Mouse (Mus musculus): ENCODE results near the gene Cfap54. TPM values are rescaled to one million over a fixed set of nuclear protein-coding genes. Genes with fewer than 3 reads are reported as not detected.

Gene Cfap54
- polyA plus RNA-seq, 1 experiment from 2014 or later = 0.07 TPM

GRCm38 (mm10) chr10:93050571-93050970, 30.8 kb downstream of the Cfap54 start:
- H3K27ac ChIP-seq = no peak overlapping the region
- no peak overlapping the region for H3K9ac ChIP-seq
- ATAC-seq (ENCODE audit: insufficient number of reproducible peaks, insufficient read depth, low FRiP score, low TSS enrichment, low read depth) = no peak
- WGBS = 45% methylated on average over 3 of the region's 3 CpGs
- no peaks in the 10 kb centered on the region for H3K27me3 ChIP-seq
- H3K9me3 ChIP-seq = no peaks in the 10 kb centered on the region
- 0 out of 2 replicates have a peak, but pooled peaks cover 5% of the 10 kb centered on the region for H3K4me1 ChIP-seq
- no peak overlapping the region for H3K4me2 ChIP-seq
- H3K4me3 ChIP-seq = no peak overlapping the region
- H3K36me3 ChIP-seq = no peaks in the 10 kb centered on the region

- no peaks in the 10 kb centered on the region for H3K36me3 ChIP-seq
- H3K9ac ChIP-seq = no peak overlapping the region
- no peak for ATAC-seq (ENCODE audit: insufficient number of reproducible peaks, insufficient read depth, low FRiP score, low TSS enrichment, low read depth)
- no peaks in the 10 kb centered on the region for H3K4me1 ChIP-seq
- 92% methylated on average over 10 of the region's 10 CpGs for WGBS
- H3K27me3 ChIP-seq = no peaks in the 10 kb centered on the region
- H3K4me3 ChIP-seq = no peak overlapping the region
- no peak overlapping the region for H3K27ac ChIP-seq
- no peaks in the 10 kb centered on the region for H3K9me3 ChIP-seq
- H3K4me2 ChIP-seq = no peak overlapping the region
Observed at GRCm38 (mm10) chr10:93043195-93043594, 38.2 kb downstream of the Cfap54 start.

GRCm38 (mm10) chr10:93041850-93042249, 39.6 kb downstream of the Cfap54 start:
- Histone ChIP-seq H3K4me1 (no peaks in the 10 kb centered on the region), H3K9me3 (no peaks in the 10 kb centered on the region), H3K27ac (no peak overlapping the region), H3K27me3 (no peaks in the 10 kb centered on the region), H3K36me3 (no peaks in the 10 kb centered on the region), H3K4me3 (no peak overlapping the region), H3K4me2 (no peak overlapping the region), H3K9ac (no peak overlapping the region)
- 88% methylated on average over 3 of the region's 3 CpGs for WGBS
- no peak for ATAC-seq (ENCODE audit: insufficient number of reproducible peaks, insufficient read depth, low FRiP score, low TSS enrichment, low read depth)

GRCm38 (mm10) chr10:93041392-93041791, 40.0 kb downstream of the Cfap54 start:
- H3K4me3 ChIP-seq = no peak overlapping the region
- 79% methylated on average over 4 of the region's 4 CpGs for WGBS
- no peak for ATAC-seq (ENCODE audit: insufficient number of reproducible peaks, insufficient read depth, low FRiP score, low TSS enrichment, low read depth)

GRCm38 (mm10) chr10:93036532-93036931, 44.9 kb downstream of the Cfap54 start:
- Histone ChIP-seq H3K27me3 (no peaks in the 10 kb centered on the region), H3K4me3 (no peak overlapping the region), H3K36me3 (no peaks in the 10 kb centered on the region), H3K4me1 (no peaks in the 10 kb centered on the region), H3K4me2 (no peak overlapping the region), H3K27ac (no peak overlapping the region), H3K9ac (no peak overlapping the region), H3K9me3 (no peaks in the 10 kb centered on the region)
- no peak for ATAC-seq (ENCODE audit: insufficient number of reproducible peaks, insufficient read depth, low FRiP score, low TSS enrichment, low read depth)
- 80% methylated on average over 3 of the region's 3 CpGs for WGBS

More at GRCm38 (mm10) chr10:93041392-93041791, 40.0 kb downstream of the Cfap54 start:
- H3K27ac ChIP-seq = no peak overlapping the region
- no peaks in the 10 kb centered on the region for H3K27me3 ChIP-seq
- H3K9ac ChIP-seq = no peak overlapping the region
- no peaks in the 10 kb centered on the region for H3K4me1 ChIP-seq
- H3K9me3 ChIP-seq = no peaks in the 10 kb centered on the region
- no peaks in the 10 kb centered on the region for H3K36me3 ChIP-seq
- no peak overlapping the region for H3K4me2 ChIP-seq

GRCm38 (mm10) chr10:93035489-93035888, 45.9 kb downstream of the Cfap54 start:
- H3K27ac ChIP-seq = no peak overlapping the region
- no peaks in the 10 kb centered on the region for H3K4me1 ChIP-seq
- no peak for ATAC-seq (ENCODE audit: insufficient number of reproducible peaks, insufficient read depth, low FRiP score, low TSS enrichment, low read depth)
- H3K9ac ChIP-seq = no peak overlapping the region
- H3K36me3 ChIP-seq = no peaks in the 10 kb centered on the region
- 55% methylated on average over 10 of the region's 10 CpGs for WGBS
- no peak overlapping the region for H3K4me2 ChIP-seq
- H3K9me3 ChIP-seq = no peaks in the 10 kb centered on the region
- H3K27me3 ChIP-seq = no peaks in the 10 kb centered on the region
- no peak overlapping the region for H3K4me3 ChIP-seq

- H3K27me3 ChIP-seq = no peaks in the 10 kb centered on the region
- 72% methylated on average over 8 of the region's 8 CpGs for WGBS
- ATAC-seq (ENCODE audit: insufficient number of reproducible peaks, insufficient read depth, low FRiP score, low TSS enrichment, low read depth) = no peak
- H3K4me1 ChIP-seq = no peaks in the 10 kb centered on the region
- no peaks in the 10 kb centered on the region for H3K36me3 ChIP-seq
- H3K4me3 ChIP-seq = no peak overlapping the region
- H3K27ac ChIP-seq = no peak overlapping the region
- H3K9me3 ChIP-seq = no peaks in the 10 kb centered on the region
- no peak overlapping the region for H3K9ac ChIP-seq
- H3K4me2 ChIP-seq = no peak overlapping the region
Observed at GRCm38 (mm10) chr10:93023295-93023694, 58.1 kb downstream of the Cfap54 start.

GRCm38 (mm10) chr10:93014059-93014795, 67.2 kb downstream of the Cfap54 start:
- no peak for ATAC-seq (ENCODE audit: insufficient number of reproducible peaks, insufficient read depth, low FRiP score, low TSS enrichment, low read depth)

GRCm38 (mm10) chr10:93011085-93011484, 70.3 kb downstream of the Cfap54 start:
- Histone ChIP-seq H3K9ac (no peak overlapping the region), H3K36me3 (no peaks in the 10 kb centered on the region), H3K4me1 (no peaks in the 10 kb centered on the region), H3K27ac (no peak overlapping the region), H3K4me3 (no peak overlapping the region), H3K9me3 (0 out of 2 replicates have a peak, but pooled peaks cover 7% of the 10 kb centered on the region), H3K4me2 (no peak overlapping the region), H3K27me3 (no peaks in the 10 kb centered on the region)
- 78% methylated on average over 14 of the region's 14 CpGs for WGBS
- ATAC-seq (ENCODE audit: insufficient number of reproducible peaks, insufficient read depth, low FRiP score, low TSS enrichment, low read depth) = no peak

More at GRCm38 (mm10) chr10:93014059-93014795, 67.2 kb downstream of the Cfap54 start:
- Histone ChIP-seq H3K4me3 (no peak overlapping the region), H3K27ac (no peak overlapping the region), H3K36me3 (no peaks in the 10 kb centered on the region), H3K4me2 (no peak overlapping the region), H3K27me3 (no peaks in the 10 kb centered on the region), H3K9ac (no peak overlapping the region), H3K4me1 (no peaks in the 10 kb centered on the region), H3K9me3 (0 out of 2 replicates have a peak, but pooled peaks cover 7% of the 10 kb centered on the region)
- WGBS = 37% methylated on average over 8 of the region's 8 CpGs

- no peak overlapping the region for H3K4me3 ChIP-seq
- no peak overlapping the region for H3K27ac ChIP-seq
- H3K27me3 ChIP-seq = no peaks in the 10 kb centered on the region
- H3K4me2 ChIP-seq = no peak overlapping the region
- no peaks in the 10 kb centered on the region for H3K36me3 ChIP-seq
- no peak overlapping the region for H3K9ac ChIP-seq
- no peak for ATAC-seq (ENCODE audit: insufficient number of reproducible peaks, insufficient read depth, low FRiP score, low TSS enrichment, low read depth)
- WGBS = 65% methylated on average over 3 of the region's 3 CpGs
- no peaks in the 10 kb centered on the region for H3K9me3 ChIP-seq
- no peaks in the 10 kb centered on the region for H3K4me1 ChIP-seq
Observed at GRCm38 (mm10) chr10:93006970-93007369, 74.4 kb downstream of the Cfap54 start.

- no peak for ATAC-seq (ENCODE audit: insufficient number of reproducible peaks, insufficient read depth, low FRiP score, low TSS enrichment, low read depth)
- Histone ChIP-seq H3K9me3 (no peaks in the 10 kb centered on the region), H3K27ac (no peak overlapping the region), H3K36me3 (no peaks in the 10 kb centered on the region), H3K4me1 (no peaks in the 10 kb centered on the region), H3K27me3 (no peaks in the 10 kb centered on the region), H3K4me2 (no peak overlapping the region), H3K9ac (no peak overlapping the region), H3K4me3 (no peak overlapping the region)
- 77% methylated on average over 9 of the region's 9 CpGs for WGBS
Observed at GRCm38 (mm10) chr10:93006405-93006804, 75.0 kb downstream of the Cfap54 start.

- H3K27me3 ChIP-seq = no peaks in the 10 kb centered on the region
- no peaks in the 10 kb centered on the region for H3K4me1 ChIP-seq
- no peak overlapping the region for H3K4me3 ChIP-seq
- no peak for ATAC-seq (ENCODE audit: insufficient number of reproducible peaks, insufficient read depth, low FRiP score, low TSS enrichment, low read depth)
- H3K4me2 ChIP-seq = no peak overlapping the region
- no peaks in the 10 kb centered on the region for H3K9me3 ChIP-seq
- 84% methylated on average over 9 of the region's 9 CpGs for WGBS
- H3K27ac ChIP-seq = no peak overlapping the region
- no peak overlapping the region for H3K9ac ChIP-seq
- no peaks in the 10 kb centered on the region for H3K36me3 ChIP-seq
Observed at GRCm38 (mm10) chr10:92998536-92998935, 82.9 kb downstream of the Cfap54 start.
